ENCODE assay signal across 12 mouse cellular contexts in the genomic region with DNA sequence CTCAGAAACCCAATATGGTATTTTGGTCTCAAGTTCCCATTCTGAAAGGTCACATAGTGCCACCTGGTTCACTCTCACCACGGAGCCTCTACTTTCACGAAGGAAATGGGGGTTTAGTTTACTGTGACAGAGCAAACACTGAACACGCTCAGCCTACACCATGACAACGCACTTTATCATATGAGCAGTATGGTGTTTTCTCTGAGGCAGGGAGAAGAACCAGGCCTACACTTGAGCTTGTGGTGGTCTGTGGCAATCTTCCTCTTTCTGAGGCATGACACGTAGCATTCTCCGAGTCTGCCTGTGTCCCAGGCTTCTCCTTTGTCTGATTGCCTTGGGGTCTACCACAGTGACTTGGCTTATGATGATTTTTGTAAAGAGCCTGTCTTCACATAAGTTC. TPM values are rescaled to one million over a fixed set of nuclear protein-coding genes. Genes with fewer than 3 reads are reported as not detected.
A peak's percentile ranks its signal among the peaks of the same experiment; 100 is the strongest.
DNase-seq lines count a peak whose midpoint lies in the region; ATAC-seq and TF ChIP-seq lines count a peak whose summit lies in the region.
"Had no signal": no experiment of that assay in that cellular context is flagged by ENCODE, and none has a peak within 500 bp of the region (broad histone marks: within the 10 kb centered on the region; RNA-seq: fewer than 3 reads in every experiment).

No protein-coding gene starts in this region.

- no peak overlapping the region for H3K9ac ChIP-seq in liver, postnatal 0 days (replicated peaks)
- no peak overlapping the region for H3K9ac ChIP-seq in kidney, embryonic 15.5 days
- H3K9ac ChIP-seq: hindbrain, embryonic 12.5 days had no signal

- peak overlapping the region; percentile 86 for H3K27ac ChIP-seq in layer of hippocampus, adult 2 months
- H3K27ac ChIP-seq in liver, postnatal 0 days (ENCODE audit: low read depth): 0 out of 2 replicates have a peak overlapping the region, but pooled peaks have one; percentile 58
- H3K27ac ChIP-seq in kidney, embryonic 15.5 days: no peak overlapping the region
- H3K27ac ChIP-seq: hindbrain, embryonic 12.5 days had no signal

- ATAC-seq in activated CD4-positive, CD25-positive, alpha-beta regulatory T cell, adult 4 months: peak; percentile 68
- ATAC-seq in liver, postnatal 0 days: peak; percentile 22
- no peak for ATAC-seq in kidney, embryonic 15.5 days (replicated peaks; ENCODE audit: low FRiP score)

- no peak overlapping the region for H3K4me3 ChIP-seq in layer of hippocampus, adult 2 months
- no peak overlapping the region for H3K4me3 ChIP-seq in liver, postnatal 0 days (ENCODE audit: low read depth, low read length)
- no peak overlapping the region for H3K4me3 ChIP-seq in kidney, embryonic 15.5 days (replicated peaks)
- H3K4me3 ChIP-seq: hindbrain, embryonic 12.5 days had no signal

- no peaks in the 10 kb centered on the region for H3K9me3 ChIP-seq in liver, postnatal 0 days (ENCODE audit: low read length)
- no peaks in the 10 kb centered on the region for H3K9me3 ChIP-seq in kidney, embryonic 15.5 days (replicated peaks)
- H3K9me3 ChIP-seq: hindbrain, embryonic 12.5 days had no signal

- 0 out of 2 replicates have a peak, but pooled peaks cover 5% of the 10 kb centered on the region for H3K36me3 ChIP-seq in liver, postnatal 0 days (replicated peaks; ENCODE audit: insufficient read depth, low read length)
- H3K36me3 ChIP-seq in kidney, embryonic 15.5 days: peaks cover 100% of the 10 kb centered on the region

- TF ChIP-seq EP300 in liver, postnatal 0 days (IDR thresholded peaks at IDR 0.05; ENCODE audit: low read depth): no peak

- WGBS in liver, postnatal 0 days (ENCODE audit: insufficient replicate concordance): 23% methylated on average over 6 of the region's 6 CpGs
- WGBS in kidney, embryonic 15.5 days: 63% methylated on average over 6 of the region's 6 CpGs

- H3K4me1 ChIP-seq in liver, postnatal 0 days (ENCODE audit: insufficient read depth): peaks cover 49% of the 10 kb centered on the region
- 0 out of 2 replicates have a peak, but pooled peaks cover 3% of the 10 kb centered on the region for H3K4me1 ChIP-seq in kidney, embryonic 15.5 days
- H3K4me1 ChIP-seq: hindbrain, embryonic 12.5 days had no signal

- DNase-seq in layer of hippocampus, adult 2 months (ENCODE audit: low spot score in 2 of 2): no peak
- no peak for DNase-seq in layer of hippocampus, postnatal 14 days (ENCODE audit: low spot score in 2 of 2)
- DNase-seq in liver, postnatal 0 days: no peak
- DNase-seq in thymus, postnatal 14 days: peak; percentile 59
- DNase-seq in adrenal gland, postnatal 4 days (ENCODE audit: low spot score in 2 of 2): no peak
- no peak for DNase-seq in spleen, postnatal 10 days (ENCODE audit: low spot score in 2 of 2)
- DNase-seq: cerebellum, postnatal 36 days; gastrocnemius, postnatal 25 days; left cerebral cortex, postnatal 4 days had no signal

- no peak for TF ChIP-seq CTCF in layer of hippocampus, adult 2 months (conservative IDR thresholded peaks at IDR 0.05)
- TF ChIP-seq CTCF in liver, postnatal 0 days (IDR thresholded peaks at IDR 0.05; ENCODE audit: low read depth): no peak

- no peaks in the 10 kb centered on the region for H3K27me3 ChIP-seq in liver, postnatal 0 days (ENCODE audit: insufficient read depth, low read length)
- no peaks in the 10 kb centered on the region for H3K27me3 ChIP-seq in kidney, embryonic 15.5 days
- H3K27me3 ChIP-seq: hindbrain, embryonic 12.5 days had no signal

- H3K4me2 ChIP-seq in liver, postnatal 0 days (ENCODE audit: low read depth, low read length): no peak overlapping the region
- no peak overlapping the region for H3K4me2 ChIP-seq in kidney, embryonic 15.5 days
- H3K4me2 ChIP-seq: hindbrain, embryonic 12.5 days had no signal

RNA-seq across cellular contexts. Expression of gene Rcbtb2, which starts 53.0 kb away (rescaled TPM):
- 10 to 100 TPM; 29.0 to 34.8 TPM for total RNA-seq in layer of hippocampus, adult 2 months (2021)
- 10 to 100 TPM; 29.2 to 32.2 TPM for total RNA-seq in layer of hippocampus, postnatal 14 days (2021)
- 10 to 100 TPM; 55.7 to 64.9 TPM for polyA plus RNA-seq in activated CD4-positive, CD25-positive, alpha-beta regulatory T cell, adult 4 months (2017; shearing (Covaris generic))
- polyA plus RNA-seq in liver, postnatal 0 days (2015; fragmentation: Nextera tagmentation; extraction: Ambion mirVana): 29.1 and 29.9 TPM in 2 replicates
- 128 and 131 TPM in 2 replicates for polyA plus RNA-seq in kidney, embryonic 15.5 days (2015; fragmentation: Nextera tagmentation; extraction: Ambion mirVana)
- total RNA-seq in adrenal gland, postnatal 4 days (2021): 10 to 100 TPM; 47.0 to 48.8 TPM
